Mouse (Mus musculus): Measurements from ENCODE around the gene Arhgdib. TPM values are rescaled to one million over a fixed set of nuclear protein-coding genes. Genes with fewer than 3 reads are reported as not detected.
"Not testable (repeated sequence)": the region's sequence is repeated elsewhere in the genome, so short reads cannot be mapped to it uniquely, and the experiment has no call there.

The Arhgdib gene
- total RNA-seq, 4 experiments from 2014 or later = 19.6 to 27.6 (median 22.0) TPM

GRCm38 (mm10) chr6:136889554-136889953 lies 52.1 kb downstream of the Arhgdib start:
- DNase-seq (ENCODE audit: low spot score) = no peak

GRCm38 (mm10) chr6:136889067-136889466 lies 52.6 kb downstream of the Arhgdib start:
- no peak for DNase-seq (ENCODE audit: low spot score)

GRCm38 (mm10) chr6:136887854-136888253 lies 53.8 kb downstream of the Arhgdib start:
- DNase-seq (ENCODE audit: low spot score) = peak; percentile 86

GRCm38 (mm10) chr6:136884766-136885165 lies 56.9 kb downstream of the Arhgdib start:
- not testable (repeated sequence) for DNase-seq (ENCODE audit: low spot score)

- DNase-seq (ENCODE audit: low spot score) = no peak
These were observed 57.7 kb downstream of the Arhgdib start for GRCm38 (mm10) chr6:136883961-136884360.

GRCm38 (mm10) chr6:136883431-136883915 lies 58.2 kb downstream of the Arhgdib start:
- DNase-seq (ENCODE audit: low spot score) = no peak

GRCm38 (mm10) chr6:136881678-136882077 lies 60.0 kb downstream of the Arhgdib start:
- DNase-seq (ENCODE audit: low spot score) = no peak

GRCm38 (mm10) chr6:136875670-136876069 lies 66.0 kb downstream of the Arhgdib start, which contains the start of gene Mgp:
Mgp (minus strand) TSS chr6:136875823.
- DNase-seq (ENCODE audit: low spot score) = peak; percentile 64

GRCm38 (mm10) chr6:136874599-136874998 lies 67.1 kb downstream of the Arhgdib start:
- no peak for DNase-seq (ENCODE audit: low spot score)

Other genes with a start within 250 kb of the Arhgdib start
- not detected for gene Gucy2c, start 160.1 kb downstream of the Arhgdib start, total RNA-seq (2022)
- gene Hist4h4, start 137.5 kb downstream of the Arhgdib start, total RNA-seq (2022) = 1 to 10 TPM; 5.9 to 8.4 (median 6.9) TPM
- 10 to 100 TPM; 20.6 to 35.7 (median 31.6) TPM for gene H2afj, start 133.7 kb downstream of the Arhgdib start, total RNA-seq (2022)
- gene BC049715, start 114.3 kb downstream of the Arhgdib start, total RNA-seq (2022) = 1 to 10 TPM in 1 of 4 experiments, under 1 TPM in 3; 0.89 to 1.6 (median 0.94) TPM
- 10 to 100 TPM; 60.9 to 70.3 (median 65.5) TPM for gene Wbp11, start 113.7 kb downstream of the Arhgdib start, total RNA-seq (2022)
- gene Smco3, start 106.4 kb downstream of the Arhgdib start, total RNA-seq (2022) = not detected
- 10 to 100 TPM; 17.9 to 24.4 (median 22.7) TPM for gene Art4, start 84.2 kb downstream of the Arhgdib start, total RNA-seq (2022)
- gene Mgp, start 66.1 kb downstream of the Arhgdib start, total RNA-seq (2022) = 100 to 1,000 TPM; 260 to 429 (median 309) TPM
- under 1 TPM in 2 of 4 experiments, not detected in 2; 0.44 to 0.57 TPM for gene Erp27, start 19.7 kb downstream of the Arhgdib start, total RNA-seq (2022)
- gene Pde6h, start 18.1 kb downstream of the Arhgdib start, total RNA-seq (2022) = under 1 TPM in 1 of 4 experiments, not detected in 3; 0.81 TPM
- gene Rerg, start 228.6 kb upstream of the Arhgdib start, total RNA-seq (2022) = 1 to 10 TPM; 2.4 to 3.0 (median 2.7) TPM